Mouse (Mus musculus): Measurements from ENCODE around the gene Susd1. TPM values are rescaled to one million over a fixed set of nuclear protein-coding genes. Genes with fewer than 3 reads are reported as not detected.
"Not testable (repeated sequence)": the region's sequence is repeated elsewhere in the genome, so short reads cannot be mapped to it uniquely, and the experiment has no call there.

Susd1 gene
- total RNA-seq, 2 experiments from 2014 or later: 0.51 to 1.00 TPM

DNA sequence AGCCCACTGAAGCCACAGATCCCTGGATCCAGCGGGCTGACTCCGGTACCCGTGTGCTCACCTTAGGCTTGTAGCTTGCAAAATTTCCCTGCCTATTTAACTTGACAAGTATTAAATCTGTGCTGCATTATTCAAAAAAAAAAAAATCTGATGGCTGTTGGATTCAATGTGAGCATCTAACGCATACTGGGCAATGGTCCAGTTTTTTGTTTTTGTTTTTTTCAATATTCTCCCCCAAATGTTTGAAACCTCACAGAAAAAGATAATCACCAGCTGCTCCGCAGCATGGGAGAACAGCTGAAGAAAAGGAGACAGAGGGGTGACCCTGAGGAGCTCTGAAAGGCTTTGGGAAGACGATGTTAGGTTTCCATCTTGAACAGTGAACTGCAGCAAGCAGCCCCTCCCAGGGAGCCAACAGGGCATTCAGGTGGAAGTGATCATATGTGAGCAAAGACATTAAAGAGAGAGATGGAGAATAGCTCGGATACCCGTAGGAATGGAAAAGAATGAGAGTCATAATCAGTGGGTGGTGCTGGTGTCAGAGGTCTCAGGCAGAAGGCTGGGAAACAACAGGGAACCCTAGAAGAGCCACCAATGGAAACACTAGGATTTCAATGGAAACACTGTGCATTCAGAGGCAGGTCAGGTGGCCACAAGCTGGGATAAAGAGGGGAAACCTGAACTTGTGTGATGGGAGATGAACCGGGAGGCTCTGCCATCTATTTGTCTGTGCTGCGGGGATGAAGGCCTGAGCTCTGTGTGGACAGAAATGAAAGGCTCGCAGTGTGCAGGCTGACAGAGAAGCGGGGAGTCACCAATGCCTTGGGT lies 117.0 kb downstream of the Susd1 start:
- no peak for DNase-seq

DNA sequence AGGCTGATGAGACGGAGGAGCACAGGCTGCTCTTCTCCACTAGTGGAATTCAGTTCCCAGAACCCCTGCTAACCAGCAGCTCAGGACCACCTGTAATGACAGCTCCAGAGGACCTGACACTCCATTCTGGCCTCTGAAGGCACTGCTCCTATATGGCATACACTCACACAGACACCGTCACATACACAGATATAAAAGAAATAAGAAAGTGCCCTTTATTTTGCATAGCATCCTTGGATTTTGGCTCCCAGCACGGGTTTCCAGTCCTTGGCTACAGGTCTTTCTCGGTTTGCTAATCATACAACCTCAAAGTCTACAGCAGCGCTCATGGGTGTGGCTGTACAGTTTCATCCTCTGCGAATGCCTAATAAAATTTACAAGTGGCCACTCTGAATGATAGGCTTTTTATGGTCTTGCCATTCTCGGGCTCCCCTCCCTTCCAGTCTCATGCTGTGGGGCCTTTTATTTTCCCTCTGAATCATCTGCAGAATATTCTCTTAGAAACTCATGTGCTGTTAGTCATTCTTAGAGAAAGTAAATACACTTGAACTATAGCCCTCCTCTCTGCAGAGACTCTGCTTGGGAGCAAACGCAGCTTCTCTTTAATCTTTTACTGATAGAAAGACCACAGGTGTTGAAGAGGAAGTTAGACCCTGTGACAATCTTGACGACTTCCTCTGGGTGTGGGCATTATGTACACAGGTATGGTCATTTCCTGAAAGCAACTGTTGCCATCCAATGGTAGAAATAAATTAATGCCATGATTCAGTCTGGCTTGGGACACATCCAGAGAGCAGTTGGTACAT lies 119.1 kb downstream of the Susd1 start:
- DNase-seq: no peak

DNA sequence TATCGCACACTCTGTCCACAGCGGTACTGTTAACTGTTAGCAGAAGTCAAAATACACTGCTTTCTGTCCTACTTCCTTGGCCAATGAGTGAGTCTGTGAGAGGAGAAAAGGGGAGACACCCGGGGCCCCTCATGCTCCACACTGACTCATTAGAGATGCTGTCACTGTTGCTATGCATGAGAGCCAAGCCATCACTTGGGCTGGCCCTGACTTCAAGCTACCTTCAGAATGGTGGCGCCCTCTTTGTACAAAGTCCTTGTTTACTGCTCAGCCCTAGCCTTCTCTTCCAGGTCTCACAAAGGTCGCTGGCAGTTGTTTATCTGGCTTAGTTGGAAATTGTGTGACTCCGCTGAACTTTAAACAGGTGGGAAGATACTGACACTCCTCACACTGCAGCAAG lies 119.8 kb downstream of the Susd1 start:
- no peak for DNase-seq

DNA sequence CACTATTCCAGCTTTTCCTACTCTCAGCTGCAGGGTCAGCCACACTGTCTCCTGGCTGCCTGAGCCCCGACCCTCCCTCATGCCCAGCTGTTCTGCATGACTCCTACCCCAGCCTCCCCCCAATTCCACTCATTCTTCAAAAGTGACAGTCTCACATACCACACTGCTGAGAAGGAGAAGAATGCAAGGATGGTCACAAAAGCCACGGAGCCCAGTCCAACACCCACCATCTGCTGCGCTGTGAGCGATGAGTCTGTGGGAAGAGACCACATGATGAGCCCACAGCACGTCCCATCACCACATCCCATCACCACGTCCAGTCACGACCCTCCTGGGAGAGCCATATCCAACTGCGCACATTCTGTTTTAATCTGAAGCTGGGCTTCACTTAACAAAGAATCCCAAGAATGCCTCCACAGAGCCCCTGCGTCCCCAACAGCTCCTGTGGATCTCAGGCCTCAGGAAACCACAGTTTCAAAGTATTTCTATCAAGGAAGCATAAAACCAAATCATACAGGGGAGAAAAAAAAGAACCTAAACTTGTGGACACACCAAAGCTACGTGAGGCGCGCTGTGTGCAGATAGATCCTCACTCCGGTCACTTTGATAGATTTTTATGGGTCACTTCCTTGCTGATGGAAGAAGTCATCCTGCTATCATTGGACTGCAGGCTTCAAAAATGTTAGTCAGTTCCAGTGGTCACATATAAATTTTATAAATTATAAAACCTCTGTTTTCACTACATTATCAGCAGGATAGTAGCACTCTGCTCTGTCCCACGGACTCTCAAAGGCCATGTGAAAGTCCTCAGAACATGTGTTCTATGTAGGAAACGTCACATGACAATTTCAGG lies 122.7 kb downstream of the Susd1 start:
- DNase-seq: no peak

DNA sequence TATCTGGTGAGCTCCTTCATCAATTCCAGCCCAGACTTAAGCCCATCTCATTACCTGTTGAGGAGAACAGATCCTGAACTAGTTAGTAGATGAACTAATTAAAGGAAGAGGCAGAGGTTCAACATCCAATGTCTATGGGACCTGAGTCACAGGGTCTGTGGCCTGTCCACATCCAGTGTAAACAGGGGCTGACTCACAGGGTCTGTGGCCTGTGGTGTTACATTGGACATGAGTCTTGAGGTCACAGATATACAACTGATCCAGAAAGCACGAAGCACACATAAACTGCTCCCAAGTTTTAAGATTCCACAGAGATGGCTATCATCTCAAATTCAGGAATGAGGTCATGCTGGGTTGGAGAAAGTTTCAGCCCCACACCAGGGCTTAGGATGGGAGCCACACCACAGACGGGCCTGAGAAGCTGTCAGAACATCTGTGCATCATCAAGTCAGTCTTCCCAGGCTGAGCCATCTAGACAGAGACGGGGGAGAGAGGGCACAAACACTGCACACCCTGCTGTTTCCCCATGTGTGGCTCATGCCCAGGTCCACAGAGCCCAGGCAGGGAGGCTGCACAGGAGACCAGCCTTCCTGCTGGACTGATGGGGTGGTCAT lies 123.4 kb downstream of the Susd1 start:
- no peak for DNase-seq

DNA sequence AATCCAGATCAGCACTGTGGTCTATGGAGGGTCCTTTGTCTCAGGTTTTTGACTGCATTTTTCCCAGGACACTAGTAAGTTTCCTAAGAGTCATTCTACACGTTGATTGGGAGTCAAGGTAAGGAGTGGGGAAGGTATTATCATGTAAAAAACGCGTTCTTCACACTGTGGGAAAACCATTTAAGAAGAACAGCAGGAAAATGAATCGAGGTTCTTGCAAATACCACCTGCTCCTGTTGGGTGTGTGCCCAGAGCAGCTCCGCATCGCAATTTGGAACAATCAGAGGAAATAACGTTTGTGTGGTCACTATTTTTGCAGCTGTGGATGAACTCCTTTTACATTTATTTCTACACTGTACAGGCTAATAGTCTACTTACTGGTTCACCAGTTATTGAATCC lies 125.5 kb downstream of the Susd1 start:
- DNase-seq: peak; percentile 60

DNA sequence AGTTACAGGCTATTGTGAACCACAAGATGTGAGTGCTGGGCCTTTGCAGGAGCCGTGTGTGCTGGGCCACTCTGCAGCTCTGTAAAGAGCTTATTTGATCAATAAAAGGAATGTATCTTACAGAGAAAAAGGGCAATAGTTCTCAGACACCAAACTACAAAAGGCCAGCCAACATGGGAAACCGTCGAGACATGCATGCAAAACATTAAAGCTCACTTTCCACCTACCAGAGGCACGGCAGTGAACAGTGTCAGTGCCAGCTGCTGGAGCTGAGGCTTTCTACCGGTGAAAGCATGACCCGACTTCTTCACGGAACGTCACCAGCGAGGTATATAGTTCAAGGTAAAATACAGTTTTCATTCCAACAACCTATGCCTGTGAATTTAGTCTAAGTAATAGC lies 127.8 kb downstream of the Susd1 start:
- DNase-seq: no peak

DNA sequence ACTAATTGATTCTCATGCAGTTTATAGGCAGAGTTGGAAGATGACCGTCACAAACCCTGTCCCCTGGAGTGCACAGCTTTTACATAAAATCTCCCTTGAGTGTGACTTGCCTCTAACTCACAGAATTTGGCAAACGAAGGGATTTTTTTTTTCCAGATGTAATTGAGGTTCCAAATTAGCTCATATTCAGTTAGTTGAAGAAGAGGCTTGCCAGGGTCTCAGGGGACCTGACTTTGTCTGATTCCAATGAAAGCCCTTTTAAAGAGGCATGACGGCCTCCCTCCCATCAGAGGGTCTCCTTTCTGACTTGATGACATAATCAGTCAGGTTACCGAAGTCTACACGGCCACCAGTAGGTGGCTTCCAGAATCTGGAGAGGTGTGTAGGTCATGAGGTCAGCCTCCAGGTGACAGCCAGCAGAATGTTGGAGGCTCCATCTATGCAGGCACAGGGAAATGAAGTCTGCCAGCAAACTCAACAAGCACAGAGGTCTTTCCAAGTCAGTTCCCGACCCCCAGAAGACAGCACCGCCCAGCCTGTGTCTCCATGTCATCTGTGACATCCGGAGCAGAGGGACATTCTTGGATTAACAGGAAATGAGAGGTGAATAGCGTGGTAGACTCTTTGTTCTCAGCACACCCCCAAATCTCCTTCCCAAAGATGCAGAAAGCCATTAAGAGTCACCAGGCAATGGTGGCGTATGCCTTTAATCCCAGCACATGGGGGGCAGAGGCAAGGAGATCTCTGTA lies 130.4 kb downstream of the Susd1 start:
- DNase-seq: no peak

DNA sequence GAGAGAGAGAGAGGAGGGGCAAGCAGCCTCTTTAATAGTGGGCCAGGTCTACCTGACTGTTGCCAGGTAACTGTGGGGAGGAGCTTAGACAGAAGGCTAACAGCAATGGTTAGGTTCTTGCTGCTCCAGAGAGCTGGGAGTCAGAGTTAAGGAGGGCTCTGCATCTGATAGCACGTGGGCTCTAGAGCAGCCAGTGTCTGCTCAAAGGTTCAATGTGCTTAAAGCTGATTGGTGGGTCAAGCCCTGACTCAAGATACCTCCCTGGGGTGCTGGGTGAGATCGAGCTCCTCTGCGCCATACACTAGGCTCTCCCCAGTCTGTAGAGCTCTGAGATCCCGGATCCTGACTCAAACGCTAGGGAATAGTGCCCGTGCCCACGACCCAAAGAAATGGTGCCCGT lies 136.0 kb downstream of the Susd1 start:
- no peak for DNase-seq

DNA sequence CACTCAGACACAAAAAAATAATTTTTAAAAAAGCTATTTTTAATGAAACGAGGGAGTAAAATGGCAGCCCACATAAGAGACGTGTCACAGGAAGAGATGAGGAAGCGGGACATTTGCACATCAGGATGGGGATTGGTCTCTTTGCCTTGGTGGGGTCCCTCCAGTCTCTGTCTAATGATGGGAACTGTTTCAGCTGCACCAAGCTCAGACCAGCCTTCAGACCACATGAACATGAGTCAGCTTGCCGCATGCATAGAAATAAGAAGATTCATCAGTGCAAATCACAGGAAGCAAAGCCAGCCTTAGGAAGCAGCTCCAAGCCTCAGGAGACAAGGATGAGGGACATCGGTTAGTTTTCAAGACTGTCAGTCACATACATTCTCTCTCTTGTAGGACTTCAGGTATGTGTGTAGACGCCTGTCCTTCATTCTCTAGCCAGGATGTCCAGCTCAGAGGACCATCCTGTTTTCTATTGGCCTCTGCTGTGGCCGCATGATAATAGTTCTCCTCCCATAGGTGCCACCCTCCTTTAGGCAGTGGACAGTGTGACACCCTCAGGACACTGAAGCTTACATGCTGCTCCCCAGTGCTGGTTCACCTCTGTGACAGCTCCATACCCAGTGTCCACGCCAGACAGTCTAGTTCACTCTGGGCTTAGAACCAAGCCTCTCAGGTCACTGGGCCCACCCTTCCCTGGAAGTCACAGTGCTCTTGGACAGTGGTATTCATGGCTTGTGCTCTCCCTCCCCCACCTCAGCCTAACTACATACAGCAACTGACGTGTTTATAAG lies 137.2 kb downstream of the Susd1 start:
- no peak for DNase-seq

DNA sequence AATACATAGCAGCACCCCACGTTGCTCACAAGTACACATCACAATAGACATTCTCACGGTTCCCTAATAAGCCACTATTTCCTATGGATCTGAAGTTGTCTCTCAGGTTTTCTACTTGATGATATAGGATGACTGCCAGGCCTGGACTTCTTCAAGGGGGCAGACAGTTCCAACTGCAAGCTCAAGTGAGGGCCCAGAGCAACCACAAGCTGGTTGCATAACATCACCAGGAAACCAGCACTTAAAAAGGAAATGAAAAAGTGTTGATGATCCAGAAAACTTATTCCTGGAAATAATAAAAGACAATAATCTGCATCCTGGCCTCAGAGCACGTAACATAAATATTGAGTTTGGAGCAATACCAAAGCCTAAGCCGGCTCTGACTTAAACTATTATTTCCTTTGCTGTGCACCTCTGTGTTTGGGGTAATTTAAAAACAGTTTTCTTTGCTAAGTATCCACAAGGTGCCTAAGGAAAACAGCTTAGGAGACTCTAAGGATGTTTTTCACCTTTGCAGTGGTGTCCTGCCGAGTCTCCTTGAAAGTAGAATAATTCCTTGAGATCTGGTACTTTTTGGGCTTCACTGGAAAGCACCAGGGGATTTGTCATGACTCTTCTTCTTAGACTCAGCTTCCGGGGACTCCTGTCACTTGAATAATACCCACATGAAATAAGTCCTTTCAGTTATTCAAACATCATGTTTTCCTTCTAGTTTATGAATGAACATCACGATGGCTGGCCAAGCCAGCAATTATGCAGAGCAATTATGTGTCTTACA lies 139.5 kb downstream of the Susd1 start:
- DNase-seq: no peak

DNA sequence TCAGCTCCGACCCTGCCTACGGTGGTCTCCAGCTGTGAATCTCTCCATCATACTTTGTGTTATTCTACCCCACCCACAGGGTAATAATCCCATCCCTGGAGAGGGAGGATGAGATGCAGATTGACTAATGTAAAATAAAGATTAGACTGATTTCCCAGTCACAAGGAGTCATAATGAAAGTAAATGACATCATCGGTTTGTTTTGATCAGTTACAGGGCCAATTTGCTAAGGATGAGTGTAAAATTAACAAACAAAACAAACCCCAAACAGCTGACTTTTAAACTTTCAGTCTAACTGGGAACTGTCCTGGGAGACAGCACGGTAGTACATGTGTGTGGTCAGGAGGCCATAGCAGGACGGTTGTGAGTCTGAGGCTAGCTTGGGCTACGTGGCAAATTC lies 143.3 kb downstream of the Susd1 start:
- DNase-seq: no peak

DNA sequence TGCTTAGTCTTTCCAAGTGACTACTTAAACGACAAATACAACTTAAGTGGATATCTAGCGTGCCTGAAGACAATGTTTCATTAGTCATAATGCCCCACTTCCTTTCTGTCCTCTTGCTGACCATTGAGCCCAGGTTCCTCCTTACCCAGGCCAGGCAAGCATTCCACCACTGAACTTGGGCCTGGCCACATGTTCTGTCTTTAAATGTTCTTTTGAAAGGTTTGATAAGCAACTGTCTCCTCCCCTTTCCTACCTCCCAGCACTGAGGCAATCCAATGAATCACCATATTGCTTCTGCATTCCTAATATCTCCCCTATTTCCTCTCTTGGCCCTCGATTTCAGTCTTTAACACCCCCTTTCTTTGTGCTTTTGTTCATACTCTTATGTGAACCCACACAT lies 143.8 kb downstream of the Susd1 start:
- no peak for DNase-seq

DNA sequence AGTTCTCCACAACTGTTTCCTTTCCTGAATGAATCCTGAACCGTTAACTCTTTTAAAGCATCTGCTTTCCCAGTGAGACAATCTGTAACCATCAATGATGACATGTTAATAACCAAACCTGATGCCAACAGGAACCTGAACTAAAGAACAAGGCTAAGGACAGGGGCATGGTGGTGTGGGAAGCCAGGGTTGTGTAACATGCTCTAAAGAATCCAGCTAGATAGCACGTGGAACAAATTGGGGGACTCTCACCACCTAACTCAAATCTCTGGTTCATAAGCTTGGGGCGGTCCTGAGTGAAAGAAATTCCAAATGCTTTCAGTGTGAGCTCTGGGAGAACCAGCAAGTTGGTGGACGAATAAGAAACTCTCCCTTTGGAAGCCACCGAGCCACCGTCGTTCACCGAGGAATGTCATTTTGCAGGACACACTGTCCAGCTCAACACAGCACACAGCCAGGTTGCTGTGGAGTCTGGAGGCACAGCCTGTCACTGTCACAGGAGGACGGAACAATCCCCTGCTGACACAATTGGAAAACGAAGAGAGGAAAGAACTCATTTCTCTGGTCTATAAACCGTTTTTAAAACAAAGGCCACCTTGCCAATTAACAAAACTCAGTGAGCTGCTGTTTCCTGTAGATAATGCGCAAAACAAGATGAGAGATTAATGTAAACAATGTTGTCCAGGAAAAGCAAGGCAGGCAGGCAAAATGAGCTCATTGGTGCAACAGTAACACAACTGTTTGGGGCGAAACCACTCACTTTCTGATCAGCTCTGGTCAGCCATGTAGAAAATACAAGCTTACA lies 146.3 kb downstream of the Susd1 start:
- no peak for DNase-seq

DNA sequence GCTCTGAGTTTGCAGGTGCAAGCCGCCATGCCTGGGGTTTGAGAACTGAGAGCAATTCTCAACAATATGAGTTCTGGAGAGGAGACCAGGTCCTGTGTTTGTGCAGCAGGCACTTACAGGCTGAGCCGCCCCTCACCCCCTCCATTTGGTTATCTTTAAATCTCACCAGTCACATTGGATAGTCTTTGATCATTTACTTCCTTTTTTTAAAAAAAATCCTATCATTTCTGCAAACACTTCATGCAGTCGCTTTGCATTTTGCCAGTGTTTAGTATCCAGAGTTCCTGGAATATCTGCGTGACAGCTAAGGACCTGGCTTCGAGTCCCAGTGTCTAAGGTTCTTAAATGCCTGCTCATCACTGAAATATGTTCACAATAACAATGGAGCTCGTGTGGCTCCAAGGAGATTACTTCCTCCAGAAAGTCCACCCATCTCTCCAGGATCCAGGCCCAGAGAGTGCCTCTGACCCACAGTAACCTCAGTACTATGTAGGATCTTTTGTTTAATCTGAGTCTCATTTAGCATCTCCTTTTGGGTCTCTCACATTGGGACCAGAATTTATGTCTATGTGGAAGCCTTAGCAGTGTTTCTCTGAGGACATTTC lies 147.4 kb downstream of the Susd1 start:
- no peak for DNase-seq

DNA sequence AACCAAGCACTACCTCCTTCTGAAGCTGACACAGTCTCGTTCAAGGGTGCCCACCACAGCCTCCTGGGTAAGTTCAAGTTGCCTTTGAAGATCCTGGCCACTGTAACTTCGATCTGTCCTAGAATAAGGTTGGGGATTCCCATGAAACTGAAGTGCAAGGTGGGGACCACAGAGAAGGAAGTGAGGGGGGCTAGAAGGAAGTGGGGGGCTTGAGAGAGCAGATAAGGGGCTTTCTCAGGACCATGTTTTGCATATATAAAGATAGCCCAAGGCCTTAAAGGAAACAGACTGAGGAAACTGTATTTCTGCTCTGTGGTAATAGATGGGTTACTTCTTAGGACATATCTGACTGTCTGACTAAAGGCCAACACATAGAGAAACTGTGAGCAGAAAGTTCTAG lies 151.3 kb downstream of the Susd1 start:
- no peak for DNase-seq

DNA sequence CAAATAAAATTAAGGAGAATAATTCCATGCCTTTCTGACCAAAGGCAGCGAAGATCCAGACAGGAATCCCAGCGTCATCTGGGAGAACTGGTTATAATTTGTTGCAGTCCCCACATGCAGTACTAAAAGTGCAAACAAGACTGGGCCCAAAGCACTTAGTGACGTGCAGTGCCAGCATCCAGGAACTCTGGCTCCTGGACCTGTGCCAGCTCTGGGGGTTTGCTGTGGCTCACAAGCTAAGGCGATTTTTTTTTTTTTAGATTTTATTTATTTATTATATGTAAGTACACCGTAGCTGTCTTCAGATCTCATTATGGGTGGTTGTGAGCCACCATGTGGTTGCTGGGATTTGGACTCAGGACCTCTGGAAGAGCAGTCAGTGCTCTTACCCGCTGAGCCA lies 152.1 kb downstream of the Susd1 start:
- DNase-seq: not testable (repeated sequence)

DNA sequence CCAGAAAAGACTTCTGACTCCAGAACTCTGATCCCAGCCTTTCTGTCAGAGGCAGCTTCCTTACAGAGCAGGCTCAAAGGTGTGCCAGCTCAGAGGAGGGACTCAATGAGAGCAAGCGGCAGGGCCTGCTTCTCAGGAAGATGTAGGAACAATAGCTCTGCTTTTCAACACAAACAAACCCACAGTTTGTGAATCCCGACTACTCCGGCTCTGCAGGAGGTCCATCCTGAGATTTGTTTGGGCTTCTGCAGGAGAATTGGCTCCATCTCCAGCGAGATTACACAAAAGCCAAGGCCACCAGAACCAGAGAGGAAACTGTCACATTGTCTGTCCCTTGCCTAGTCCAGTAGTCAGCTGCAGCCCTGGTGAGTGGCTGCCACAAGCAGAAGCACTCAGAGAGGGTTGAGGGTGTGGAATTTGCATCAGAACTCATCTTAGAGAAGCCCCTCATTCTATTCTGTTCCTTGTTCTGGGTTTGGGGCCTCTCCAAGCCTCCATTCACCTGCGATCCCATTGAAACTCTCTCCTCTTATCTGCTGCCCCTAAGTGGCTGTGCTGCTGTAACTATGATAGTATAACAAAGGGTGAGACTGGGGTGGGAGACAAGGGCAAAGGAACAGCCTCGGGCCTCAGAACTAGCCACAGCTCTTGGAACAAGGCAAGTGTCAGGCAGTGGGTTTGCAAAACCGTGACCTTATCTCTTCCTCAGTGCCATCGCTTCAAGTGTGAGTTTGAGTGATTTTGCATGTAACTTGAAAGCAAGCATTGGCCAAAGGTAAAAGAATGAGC lies 155.5 kb downstream of the Susd1 start:
- DNase-seq: no peak
